Mouse (Mus musculus) bone marrow macrophage, adult 2 months (primary cell): Measurements from ENCODE around the gene Izumo2. TPM values are rescaled to one million over a fixed set of nuclear protein-coding genes. Genes with fewer than 3 reads are reported as not detected.

Experiments
- H3K27ac ChIP-seq: 2 replicates; pipeline ENCODE4 v1.5.1; 2012; ENCODE audit warnings: low read depth, low read length; ENCODE audit not compliant: insufficient read depth
- H3K4me1 ChIP-seq: 2 replicates; pipeline ENCODE4 v1.6.1; 2012; ENCODE audit warnings: low read length; ENCODE audit not compliant: control insufficient read depth, insufficient read depth
- H3K4me3 ChIP-seq: 2 replicates; pipeline ENCODE4 v1.5.1; 2012; ENCODE audit warnings: mild to moderate bottlenecking, low read length, moderate library complexity; ENCODE audit not compliant: insufficient read depth
- CTCF ChIP-seq: IDR thresholded peaks from 2 replicates; pipeline ENCODE4 v1.5.1; 2012; ENCODE audit warnings: low read depth, mild to moderate bottlenecking, low read length, moderate library complexity
- POLR2A ChIP-seq: IDR thresholded peaks from 2 replicates; pipeline ENCODE4 v1.6.1; 2012; ENCODE audit warnings: mild to moderate bottlenecking, low read depth, low read length, borderline replicate concordance
- polyA plus RNA-seq: library from polyadenylated mRNA; stranded (reverse); fragments of >200 nt; gene quantifications from 2 replicates; pipeline ENCODE4 v1.2.4, GENCODE M21; 2012; ENCODE audit not compliant: missing spikeins, insufficient read depth, insufficient read length

Gene Izumo2
- polyA plus RNA-seq, 1 experiment: not detected

DNA sequence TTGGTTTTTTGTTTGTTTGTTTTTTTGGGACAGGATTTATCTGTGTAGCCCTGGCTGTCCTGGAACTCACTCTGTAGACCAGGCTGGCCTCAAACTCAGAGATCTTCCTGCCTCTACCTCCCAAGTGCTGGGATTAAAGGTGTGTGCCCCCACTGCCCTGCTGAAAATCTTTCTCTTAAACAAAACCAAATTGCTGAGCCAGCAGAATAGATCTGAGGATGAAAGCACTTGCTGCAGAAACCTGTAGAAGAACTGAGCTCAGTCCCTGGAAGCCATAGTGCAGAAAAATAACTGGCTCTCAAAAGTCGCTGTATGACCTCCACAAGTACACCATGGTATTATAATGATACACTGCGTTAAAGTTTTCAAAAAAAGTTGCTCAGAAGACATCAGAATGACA, 48.6 kb downstream of the Izumo2 start:
- Histone ChIP-seq H3K4me1 (peaks cover 39% of the 10 kb centered on the region), H3K4me3 (no peak overlapping the region)
- no peak for TF ChIP-seq CTCF
- no peak for TF ChIP-seq POLR2A

DNA sequence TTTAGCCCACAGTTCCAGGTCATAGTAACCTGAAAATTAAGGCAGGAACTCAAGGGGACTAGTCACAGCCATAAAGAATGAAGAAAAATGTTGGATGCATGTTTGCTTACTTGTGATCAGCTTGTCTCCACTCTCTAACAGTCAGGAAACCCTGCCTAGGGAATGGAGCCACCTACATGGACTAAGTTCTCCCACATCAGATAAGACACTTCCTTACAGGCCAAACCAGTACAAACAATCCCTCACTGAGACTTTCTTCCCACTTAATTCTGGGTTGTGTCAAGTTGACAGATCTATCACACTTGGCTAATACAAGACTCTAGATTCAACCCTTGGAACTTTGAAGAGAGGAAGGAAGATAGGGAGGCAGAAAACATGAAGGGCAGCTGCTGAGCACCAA, 51.8 kb downstream of the Izumo2 start:
- Histone ChIP-seq H3K4me1 (peaks cover 11% of the 10 kb centered on the region), H3K4me3 (no peak overlapping the region), H3K27ac (no peak overlapping the region)
- no peak for TF ChIP-seq CTCF
- no peak for TF ChIP-seq POLR2A

More for the DNA sequence above, 48.6 kb downstream of the Izumo2 start:
- no peak overlapping the region for H3K27ac ChIP-seq

DNA sequence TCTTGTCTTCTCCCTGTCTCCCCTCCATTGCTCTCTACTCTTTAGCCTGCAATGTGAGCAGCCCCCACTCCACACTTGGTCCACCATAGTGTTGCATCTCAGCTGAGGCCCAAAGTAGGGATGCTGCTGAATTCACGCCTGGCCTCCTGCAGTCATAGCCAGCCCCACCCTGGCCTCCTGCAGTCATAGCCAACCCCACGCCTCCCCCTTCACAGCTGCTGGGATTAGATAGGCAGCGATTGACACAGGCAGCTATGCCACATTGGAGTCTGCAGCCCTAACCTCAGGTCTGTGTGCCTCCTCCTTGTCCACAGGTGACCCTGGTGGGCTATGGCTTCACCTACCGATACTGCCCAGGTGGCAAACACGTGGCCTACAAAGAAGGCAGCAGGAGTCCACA, 59.6 kb downstream of the Izumo2 start:
- no peak overlapping the region for H3K27ac ChIP-seq
- H3K4me3 ChIP-seq: no peak overlapping the region
- no peaks in the 10 kb centered on the region for H3K4me1 ChIP-seq
- TF ChIP-seq POLR2A (no peak), CTCF (no peak)

Other genes starting within 250 kb of the Izumo2 start
- not detected in 2 replicates for gene Aspdh, start 243.4 kb upstream of the Izumo2 start, polyA plus RNA-seq
- gene Josd2, start 240.8 kb upstream of the Izumo2 start, polyA plus RNA-seq: 46.7 and 51.3 TPM in 2 replicates
- 82.1 and 89.3 TPM in 2 replicates for gene Emc10, start 212.2 kb upstream of the Izumo2 start, polyA plus RNA-seq
- 2.1 and 2.9 TPM in 2 replicates for gene Fam71e1, start 212.2 kb upstream of the Izumo2 start, polyA plus RNA-seq
- gene Mybpc2, start 184.1 kb upstream of the Izumo2 start, polyA plus RNA-seq: not detected in 2 replicates
- gene Spib, start 176.7 kb upstream of the Izumo2 start, polyA plus RNA-seq: 0.32 and 0.43 TPM in 2 replicates
- gene Pold1, start 159.9 kb upstream of the Izumo2 start, polyA plus RNA-seq: 18.7 and 25.8 TPM in 2 replicates
- 98.8 and 104 TPM in 2 replicates for gene Nr1h2, start 154.8 kb upstream of the Izumo2 start, polyA plus RNA-seq
- 218 and 224 TPM in 2 replicates for gene Napsa, start 136.4 kb upstream of the Izumo2 start, polyA plus RNA-seq
- 0.36 and 1.6 TPM in 2 replicates for gene Kcnc3, start 118.1 kb upstream of the Izumo2 start, polyA plus RNA-seq
- not detected in 2 replicates for gene Myh14, start 37.9 kb upstream of the Izumo2 start, polyA plus RNA-seq
- gene Vrk3, start 39.7 kb downstream of the Izumo2 start, polyA plus RNA-seq: 39.8 and 42.0 TPM in 2 replicates
- 0.71 and 0.81 TPM in 2 replicates for gene Zfp473, start 42.3 kb downstream of the Izumo2 start, polyA plus RNA-seq
- 30.8 and 36.7 TPM in 2 replicates for gene Nup62, start 107.3 kb downstream of the Izumo2 start, polyA plus RNA-seq
- gene Il4i1, start 107.6 kb downstream of the Izumo2 start, polyA plus RNA-seq: 1.2 and 3.5 TPM in 2 replicates
- gene Atf5, start 107.9 kb downstream of the Izumo2 start, polyA plus RNA-seq: 28.4 and 32.8 TPM in 2 replicates
- 36.9 and 45.3 TPM in 2 replicates for gene Akt1s1, start 140.2 kb downstream of the Izumo2 start, polyA plus RNA-seq
- 69.5 and 76.1 TPM in 2 replicates for gene Tbc1d17, start 140.3 kb downstream of the Izumo2 start, polyA plus RNA-seq
- 31.2 and 48.7 TPM in 2 replicates for gene Pnkp, start 148.4 kb downstream of the Izumo2 start, polyA plus RNA-seq
- 90.1 and 105 TPM in 2 replicates for gene Ptov1, start 161.0 kb downstream of the Izumo2 start, polyA plus RNA-seq
- 32.3 and 33.4 TPM in 2 replicates for gene Med25, start 184.0 kb downstream of the Izumo2 start, polyA plus RNA-seq
- 11.3 and 14.1 TPM in 2 replicates for gene Fuz, start 187.3 kb downstream of the Izumo2 start, polyA plus RNA-seq
- gene Ap2a1, start 220.8 kb downstream of the Izumo2 start, polyA plus RNA-seq: 42.3 and 56.7 TPM in 2 replicates
- not detected in 2 replicates for gene Tsks, start 234.5 kb downstream of the Izumo2 start, polyA plus RNA-seq